Mouse (Mus musculus) right cerebral cortex, postnatal 25 days (tissue): Measurements from ENCODE around the gene Bicra.

ENCODE experiments used
- DNase-seq: peaks from one replicate; pipeline ENCODE4 v3.0.0; 2022

Bicra gene

GRCm38 (mm10) chr7:15967312-15967711, 80.4 kb downstream of the Bicra start, which contains the start of gene Ehd2:
Gene Ehd2, minus strand, starts transcription at chr7:15967567.
- DNase-seq, result peak; percentile 51

GRCm38 (mm10) chr7:15966489-15966888, 81.2 kb downstream of the Bicra start:
- no peak for DNase-seq

GRCm38 (mm10) chr7:15963798-15964652, 83.7 kb downstream of the Bicra start:
- DNase-seq, result no peak

GRCm38 (mm10) chr7:15962311-15963288, 85.1 kb downstream of the Bicra start:
- peak; percentile 42 for DNase-seq

GRCm38 (mm10) chr7:15961798-15962197, 85.9 kb downstream of the Bicra start:
- DNase-seq, result no peak

- DNase-seq, result no peak
Observed at GRCm38 (mm10) chr7:15961239-15961638, 86.5 kb downstream of the Bicra start.

- no peak for DNase-seq
Observed at GRCm38 (mm10) chr7:15960691-15961090, 87.0 kb downstream of the Bicra start.

- DNase-seq, result no peak
Observed at GRCm38 (mm10) chr7:15956143-15956542, 91.6 kb downstream of the Bicra start.

GRCm38 (mm10) chr7:15955509-15955908, 92.2 kb downstream of the Bicra start:
- no peak for DNase-seq

- DNase-seq, result no peak
Observed at GRCm38 (mm10) chr7:15954978-15955443, 92.7 kb downstream of the Bicra start.

GRCm38 (mm10) chr7:15954436-15954835, 93.3 kb downstream of the Bicra start:
- no peak for DNase-seq

- DNase-seq, result no peak
Observed at GRCm38 (mm10) chr7:15953307-15954074, 94.2 kb downstream of the Bicra start.

GRCm38 (mm10) chr7:15952416-15952815, 95.3 kb downstream of the Bicra start:
- DNase-seq, result no peak

GRCm38 (mm10) chr7:15950008-15950407, 97.7 kb downstream of the Bicra start:
- DNase-seq, result no peak

GRCm38 (mm10) chr7:15949216-15949790, 98.4 kb downstream of the Bicra start:
- DNase-seq, result no peak

GRCm38 (mm10) chr7:15948381-15948941, 99.3 kb downstream of the Bicra start:
- peak; percentile 61 for DNase-seq

- no peak for DNase-seq
Observed at GRCm38 (mm10) chr7:15947653-15948260, 100.0 kb downstream of the Bicra start.

GRCm38 (mm10) chr7:15945721-15946536, 101.8 kb downstream of the Bicra start, which contains the start of gene Nop53:
Gene Nop53, minus strand, starts transcription at chr7:15946074.
- DNase-seq, result peak; percentile 95

GRCm38 (mm10) chr7:15945211-15945610, 102.5 kb downstream of the Bicra start:
- no peak for DNase-seq

- no peak for DNase-seq
Observed at GRCm38 (mm10) chr7:15944311-15944710, 103.4 kb downstream of the Bicra start.
